ENCODE assay signal across 31 mouse cellular contexts in the genomic region with DNA sequence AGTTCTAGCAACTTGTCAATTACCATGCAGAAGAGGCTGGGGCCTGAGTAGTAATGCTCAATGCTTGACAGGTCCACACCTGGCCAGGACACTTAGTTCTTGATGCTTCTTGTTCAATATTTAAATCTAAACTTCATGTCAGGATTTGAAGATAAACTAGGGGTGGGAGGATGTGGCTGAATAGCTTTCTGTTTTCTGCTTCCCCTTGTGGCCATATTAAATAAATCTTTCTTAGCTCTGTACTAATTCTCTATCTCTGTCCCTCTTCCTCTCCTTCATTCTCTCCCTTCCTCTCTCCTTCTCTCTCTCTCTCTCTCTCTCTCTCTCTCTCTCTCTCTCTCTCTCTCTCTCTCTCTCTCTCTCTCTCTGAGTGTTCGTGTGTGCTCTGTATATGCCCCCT.
A peak's percentile ranks its signal among the peaks of the same experiment; 100 is the strongest.
DNase-seq lines count a peak whose midpoint lies in the region; ATAC-seq and TF ChIP-seq lines count a peak whose summit lies in the region.
"Had no signal": no experiment of that assay in that cellular context is flagged by ENCODE, and none has a peak within 500 bp of the region (broad histone marks: within the 10 kb centered on the region; RNA-seq: fewer than 3 reads in every experiment).

No protein-coding gene starts in this region.

- TF ChIP-seq EP300 in liver, postnatal 0 days (IDR thresholded peaks at IDR 0.05; ENCODE audit: low read depth): no peak

- TF ChIP-seq CTCF in hindbrain, postnatal 0 days (IDR thresholded peaks at IDR 0.05; ENCODE audit: low read depth): peak; percentile 42
- TF ChIP-seq CTCF in liver, postnatal 0 days (IDR thresholded peaks at IDR 0.05; ENCODE audit: low read depth): 0 out of 2 replicates have a peak, but pooled peaks have one; percentile 13

- H3K9me3 ChIP-seq in hindbrain, postnatal 0 days (ENCODE audit: low read length): no peaks in the 10 kb centered on the region
- no peaks in the 10 kb centered on the region for H3K9me3 ChIP-seq in hindbrain, embryonic 11.5 days (ENCODE audit: control insufficient read depth, low read length)
- no peaks in the 10 kb centered on the region for H3K9me3 ChIP-seq in liver, postnatal 0 days (ENCODE audit: low read length)
- no peaks in the 10 kb centered on the region for H3K9me3 ChIP-seq in liver, embryonic 12.5 days (replicated peaks)
- H3K9me3 ChIP-seq in midbrain, embryonic 11.5 days (ENCODE audit: control insufficient read depth, low read length): no peaks in the 10 kb centered on the region
- H3K9me3 ChIP-seq in midbrain, embryonic 13.5 days: no peaks in the 10 kb centered on the region
- H3K9me3 ChIP-seq: embryonic facial prominence, embryonic 12.5 days; heart, embryonic 13.5 days; hindbrain, embryonic 10.5 days; intestine, embryonic 15.5 days; limb, embryonic 10.5 days; limb, embryonic 15.5 days; midbrain, embryonic 15.5 days; neural tube, embryonic 13.5 days had no signal

- H3K4me1 ChIP-seq in hindbrain, postnatal 0 days (ENCODE audit: insufficient read depth, low read length): no peaks in the 10 kb centered on the region
- no peaks in the 10 kb centered on the region; the same call in 1 of the 2 replicates for H3K4me1 ChIP-seq in hindbrain, embryonic 11.5 days (replicated peaks; ENCODE audit: control insufficient read depth, insufficient read depth, low read length)
- H3K4me1 ChIP-seq in liver, postnatal 0 days (ENCODE audit: insufficient read depth): no peaks in the 10 kb centered on the region
- H3K4me1 ChIP-seq in liver, embryonic 12.5 days: no peaks in the 10 kb centered on the region
- peaks cover 3% of the 10 kb centered on the region; the same call in 1 of the 2 replicates for H3K4me1 ChIP-seq in midbrain, embryonic 11.5 days (ENCODE audit: control insufficient read depth, insufficient read depth, low read length)
- H3K4me1 ChIP-seq in midbrain, embryonic 13.5 days (replicated peaks): peaks cover 4% of the 10 kb centered on the region; the same call in 1 of the 2 replicates
- H3K4me1 ChIP-seq: midbrain, embryonic 15.5 days had no signal

- no peak overlapping the region for H3K9ac ChIP-seq in hindbrain, postnatal 0 days (replicated peaks; ENCODE audit: low read length)
- no peak overlapping the region for H3K9ac ChIP-seq in hindbrain, embryonic 11.5 days (ENCODE audit: low read depth, low read length)
- H3K9ac ChIP-seq in liver, postnatal 0 days (replicated peaks): no peak overlapping the region
- no peak overlapping the region for H3K9ac ChIP-seq in liver, embryonic 12.5 days
- H3K9ac ChIP-seq in midbrain, embryonic 11.5 days (ENCODE audit: low read length): no peak overlapping the region
- no peak overlapping the region for H3K9ac ChIP-seq in midbrain, embryonic 13.5 days (replicated peaks)
- H3K9ac ChIP-seq: embryonic facial prominence, embryonic 12.5 days; heart, embryonic 13.5 days; intestine, embryonic 15.5 days; limb, embryonic 15.5 days; liver, embryonic 14.5 days; midbrain, embryonic 15.5 days; neural tube, embryonic 13.5 days had no signal

- no peak overlapping the region for H3K4me3 ChIP-seq in hindbrain, postnatal 0 days (ENCODE audit: low read length)
- no peak overlapping the region for H3K4me3 ChIP-seq in hindbrain, embryonic 11.5 days (ENCODE audit: low read depth, low read length)
- no peak overlapping the region for H3K4me3 ChIP-seq in liver, postnatal 0 days (ENCODE audit: low read depth, low read length)
- no peak overlapping the region for H3K4me3 ChIP-seq in liver, embryonic 12.5 days
- no peak overlapping the region for H3K4me3 ChIP-seq in midbrain, embryonic 11.5 days (ENCODE audit: low read depth, low read length)
- no peak overlapping the region for H3K4me3 ChIP-seq in midbrain, embryonic 13.5 days (replicated peaks)
- H3K4me3 ChIP-seq: embryonic facial prominence, embryonic 12.5 days; gastrocnemius, adult 2 months; heart, adult 2 months; heart, embryonic 13.5 days; hindbrain, embryonic 10.5 days; intestine, embryonic 15.5 days; limb, embryonic 10.5 days; limb, embryonic 15.5 days; midbrain, embryonic 15.5 days; myocyte; neural tube, embryonic 13.5 days had no signal

- no peak overlapping the region for H3K27ac ChIP-seq in hindbrain, postnatal 0 days
- no peak overlapping the region for H3K27ac ChIP-seq in hindbrain, embryonic 11.5 days (ENCODE audit: low read depth, low read length)
- H3K27ac ChIP-seq in liver, postnatal 0 days (ENCODE audit: low read depth): no peak overlapping the region
- H3K27ac ChIP-seq in liver, embryonic 12.5 days: no peak overlapping the region
- no peak overlapping the region for H3K27ac ChIP-seq in midbrain, embryonic 11.5 days (ENCODE audit: low read depth, low read length)
- H3K27ac ChIP-seq in midbrain, embryonic 13.5 days: no peak overlapping the region
- H3K27ac ChIP-seq: embryonic facial prominence, embryonic 12.5 days; gastrocnemius, adult 2 months; heart, adult 2 months; hindbrain, embryonic 10.5 days; intestine, embryonic 15.5 days; limb, embryonic 10.5 days; limb, embryonic 15.5 days; liver, embryonic 14.5 days; midbrain, embryonic 15.5 days; neural tube, embryonic 13.5 days had no signal

- no peaks in the 10 kb centered on the region for H3K27me3 ChIP-seq in hindbrain, postnatal 0 days (ENCODE audit: insufficient read depth, low read length)
- no peaks in the 10 kb centered on the region for H3K27me3 ChIP-seq in hindbrain, embryonic 11.5 days (ENCODE audit: control insufficient read depth, insufficient read depth, low read length)
- H3K27me3 ChIP-seq in liver, postnatal 0 days (ENCODE audit: insufficient read depth, low read length): no peaks in the 10 kb centered on the region
- no peaks in the 10 kb centered on the region for H3K27me3 ChIP-seq in liver, embryonic 12.5 days (replicated peaks)
- no peaks in the 10 kb centered on the region for H3K27me3 ChIP-seq in midbrain, embryonic 11.5 days (ENCODE audit: control insufficient read depth, insufficient read depth, low read length)
- H3K27me3 ChIP-seq in midbrain, embryonic 13.5 days: no peaks in the 10 kb centered on the region
- H3K27me3 ChIP-seq: embryonic facial prominence, embryonic 12.5 days; heart, embryonic 13.5 days; intestine, embryonic 15.5 days; limb, embryonic 15.5 days; midbrain, embryonic 15.5 days; neural tube, embryonic 13.5 days had no signal

- H3K36me3 ChIP-seq in hindbrain, postnatal 0 days (ENCODE audit: insufficient read depth, low read length): no peaks in the 10 kb centered on the region
- no peaks in the 10 kb centered on the region for H3K36me3 ChIP-seq in hindbrain, embryonic 11.5 days (ENCODE audit: control insufficient read depth, insufficient read depth, low read length)
- no peaks in the 10 kb centered on the region for H3K36me3 ChIP-seq in liver, postnatal 0 days (replicated peaks; ENCODE audit: insufficient read depth, low read length)
- no peaks in the 10 kb centered on the region for H3K36me3 ChIP-seq in liver, embryonic 12.5 days
- H3K36me3 ChIP-seq in midbrain, embryonic 11.5 days (ENCODE audit: control insufficient read depth, insufficient read depth, low read length): no peaks in the 10 kb centered on the region
- H3K36me3 ChIP-seq in midbrain, embryonic 13.5 days: no peaks in the 10 kb centered on the region
- H3K36me3 ChIP-seq: embryonic facial prominence, embryonic 12.5 days; heart, embryonic 13.5 days; hindbrain, embryonic 10.5 days; intestine, embryonic 15.5 days; limb, embryonic 10.5 days; limb, embryonic 15.5 days; midbrain, embryonic 15.5 days; neural tube, embryonic 13.5 days had no signal

- no peak for DNase-seq in hindbrain, postnatal 0 days (ENCODE audit: low spot score)
- no peak for DNase-seq in hindbrain, embryonic 11.5 days (ENCODE audit: low spot score)
- no peak for DNase-seq in liver, postnatal 0 days
- DNase-seq in midbrain, embryonic 11.5 days (ENCODE audit: low spot score, missing footprints): peak; percentile 82
- no peak for DNase-seq in adrenal gland, postnatal 25 days
- DNase-seq: adrenal gland, postnatal 14 days; cerebellum, adult 11-12 months; cerebellum, adult 9-11 months; embryo, embryonic 11 days; gastrocnemius, adult 2 months; heart, adult 2 months; heart, postnatal 14 days; kidney, postnatal 25 days; lung, postnatal 4 days; right cerebral cortex, postnatal 4 days; thymus, adult 2 months; thymus, postnatal 36 days had no signal

- 67% methylated on average over 1 of the region's 1 CpGs for WGBS in hindbrain, postnatal 0 days
- WGBS in hindbrain, embryonic 11.5 days: 100% methylated on average over 1 of the region's 1 CpGs
- WGBS in liver, postnatal 0 days (ENCODE audit: insufficient replicate concordance): 63% methylated on average over 1 of the region's 1 CpGs
- WGBS in liver, embryonic 12.5 days (ENCODE audit: insufficient replicate concordance): 32% methylated on average over 1 of the region's 1 CpGs
- WGBS in midbrain, embryonic 11.5 days: 83% methylated on average over 1 of the region's 1 CpGs
- 71% methylated on average over 1 of the region's 1 CpGs for WGBS in midbrain, embryonic 13.5 days

- H3K4me2 ChIP-seq in hindbrain, postnatal 0 days (ENCODE audit: low read depth, low read length): no peak overlapping the region
- H3K4me2 ChIP-seq in hindbrain, embryonic 11.5 days (replicated peaks; ENCODE audit: low read depth, low read length): no peak overlapping the region
- H3K4me2 ChIP-seq in liver, postnatal 0 days (ENCODE audit: low read depth, low read length): no peak overlapping the region
- no peak overlapping the region for H3K4me2 ChIP-seq in liver, embryonic 12.5 days
- no peak overlapping the region for H3K4me2 ChIP-seq in midbrain, embryonic 11.5 days
- H3K4me2 ChIP-seq in midbrain, embryonic 13.5 days (replicated peaks): no peak overlapping the region
- H3K4me2 ChIP-seq: embryonic facial prominence, embryonic 12.5 days; heart, embryonic 13.5 days; intestine, embryonic 15.5 days; limb, embryonic 15.5 days; midbrain, embryonic 15.5 days; neural tube, embryonic 13.5 days had no signal

- no peak for ATAC-seq in hindbrain, postnatal 0 days
- no peak for ATAC-seq in hindbrain, embryonic 11.5 days (ENCODE audit: low FRiP score)
- ATAC-seq in liver, postnatal 0 days: no peak
- no peak for ATAC-seq in liver, embryonic 12.5 days
- no peak for ATAC-seq in midbrain, embryonic 11.5 days (ENCODE audit: low FRiP score)
- ATAC-seq in midbrain, embryonic 13.5 days: no peak
- ATAC-seq: forebrain, embryonic 14.5 days; hindbrain, embryonic 16.5 days; intestine, embryonic 15.5 days; midbrain, embryonic 15.5 days had no signal
